Mouse (Mus musculus): ENCODE results near the gene Kdm4c. TPM values are rescaled to one million over a fixed set of nuclear protein-coding genes. Genes with fewer than 3 reads are reported as not detected.
"Not testable (repeated sequence)": the region's sequence is repeated elsewhere in the genome, so short reads cannot be mapped to it uniquely, and the experiment has no call there.

The Kdm4c gene
- 8.9 and 9.8 TPM in 2 replicates for polyA plus RNA-seq (2015; fragmentation: Nextera tagmentation; extraction: Ambion mirVana)

DNA sequence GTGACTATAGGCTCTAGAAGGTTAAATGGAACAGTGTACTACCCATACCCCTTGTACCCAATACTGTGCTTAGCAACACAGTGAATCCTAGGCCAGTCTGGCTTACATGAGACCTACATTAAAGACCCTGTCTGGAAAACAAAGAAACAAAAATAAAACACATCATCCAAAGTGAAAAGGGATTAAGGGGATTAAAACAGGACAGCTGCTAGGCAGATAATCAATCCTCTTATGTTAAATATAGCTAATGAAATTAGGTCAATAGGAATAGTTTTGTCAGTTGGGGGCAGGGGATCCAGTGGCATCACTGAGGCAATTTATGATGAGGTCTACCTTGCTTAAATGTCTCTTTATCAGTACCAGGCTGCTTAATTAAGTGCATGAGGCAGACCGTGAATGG is at the start of gene Kdm4c:
Gene Kdm4c, plus strand, starts transcription at position 322 of the 400 bp plus-strand sequence.
- whole genome bisulfite sequencing: 94% methylated on average over 1 of the region's 1 CpGs
- Histone ChIP-seq H3K4me1 (ENCODE audit: insufficient read depth, low read depth, low read length) (no peaks in the 10 kb centered on the region), H3K27ac (ENCODE audit: low read length) (no peak within 1 kb of the TSS), H3K4me3 (ENCODE audit: low read depth, low read length) (no peak within 1 kb of the TSS), H3K27me3 (replicated peaks; ENCODE audit: insufficient read depth, low read length) (no peaks in the 10 kb centered on the region), H3K9ac (replicated peaks; ENCODE audit: low read depth) (no peak within 1 kb of the TSS), H3K4me2 (replicated peaks; ENCODE audit: low read depth, low read length) (no peak within 1 kb of the TSS), H3K9me3 (ENCODE audit: low read length) (no peaks in the 10 kb centered on the region), H3K36me3 (ENCODE audit: insufficient read depth, low read length) (no peaks in the 10 kb centered on the region)
- no peak for ATAC-seq
- DNase-seq (ENCODE audit: low spot score): no peak
- TF ChIP-seq EP300 (IDR thresholded peaks at IDR 0.05) (no peak), CTCF (IDR thresholded peaks at IDR 0.05) (no peak)

DNA sequence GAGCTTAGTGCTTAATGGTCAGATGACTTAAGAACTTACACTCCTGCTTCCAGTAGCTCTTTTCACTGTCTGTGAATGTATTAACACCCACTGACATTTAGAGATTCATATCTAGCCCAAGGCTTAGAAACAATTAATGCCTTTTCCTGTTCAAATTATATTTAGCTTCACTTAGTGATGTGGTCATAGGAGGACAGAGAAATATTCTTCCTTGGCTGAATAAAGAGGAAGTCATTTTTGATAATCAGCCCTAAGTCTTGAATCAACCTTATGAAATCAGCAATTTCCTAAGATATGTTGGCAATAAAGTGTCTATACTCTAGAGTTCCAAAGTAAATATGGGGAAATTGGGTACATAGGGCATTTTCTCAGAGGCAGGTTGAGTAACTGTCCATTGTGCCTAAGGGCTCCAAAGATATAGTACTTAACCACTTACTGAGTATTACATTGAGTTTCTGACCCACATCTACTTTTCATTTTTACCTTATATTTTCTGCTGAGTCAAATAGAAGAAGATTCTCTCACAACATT is 41.0 kb upstream of the Kdm4c start:
- no peak overlapping the region for H3K4me3 ChIP-seq (ENCODE audit: low read depth, low read length)
- H3K9me3 ChIP-seq (ENCODE audit: low read length): no peaks in the 10 kb centered on the region
- H3K4me2 ChIP-seq (replicated peaks; ENCODE audit: low read depth, low read length): no peak overlapping the region
- H3K36me3 ChIP-seq (ENCODE audit: insufficient read depth, low read length): no peaks in the 10 kb centered on the region
- ATAC-seq (no peak), DNase-seq (ENCODE audit: low spot score) (no peak)
- no peaks in the 10 kb centered on the region for H3K27me3 ChIP-seq (replicated peaks; ENCODE audit: insufficient read depth, low read length)
- H3K9ac ChIP-seq (replicated peaks; ENCODE audit: low read depth): no peak overlapping the region
- TF ChIP-seq EP300 (IDR thresholded peaks at IDR 0.05) (no peak), CTCF (IDR thresholded peaks at IDR 0.05) (no peak)
- H3K27ac ChIP-seq (ENCODE audit: low read length): no peak overlapping the region
- no peaks in the 10 kb centered on the region for H3K4me1 ChIP-seq (ENCODE audit: insufficient read depth, low read depth, low read length)

DNA sequence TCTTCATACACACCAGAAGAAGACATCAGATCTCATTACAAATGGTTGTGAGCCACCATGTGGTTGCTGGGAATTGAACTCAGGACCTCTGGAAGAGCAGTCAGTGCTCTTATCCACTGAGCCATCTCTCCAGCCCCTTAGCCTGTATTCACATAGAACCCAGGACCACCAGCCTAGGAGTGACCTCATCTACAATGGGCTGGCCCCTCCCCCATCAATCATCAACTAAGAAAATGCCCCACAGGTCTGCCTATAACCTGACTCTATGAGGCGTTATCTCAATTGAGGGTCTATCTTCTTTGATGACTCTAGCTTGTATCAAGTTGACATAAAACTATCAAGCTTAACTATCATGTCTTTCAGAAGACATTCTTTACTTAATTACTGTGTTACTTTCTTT is 20.5 kb upstream of the Kdm4c start:
- WGBS: 100% methylated on average over 1 of the region's 1 CpGs
- not testable (repeated sequence) for H3K27me3 ChIP-seq (replicated peaks; ENCODE audit: insufficient read depth, low read length); ATAC-seq

DNA sequence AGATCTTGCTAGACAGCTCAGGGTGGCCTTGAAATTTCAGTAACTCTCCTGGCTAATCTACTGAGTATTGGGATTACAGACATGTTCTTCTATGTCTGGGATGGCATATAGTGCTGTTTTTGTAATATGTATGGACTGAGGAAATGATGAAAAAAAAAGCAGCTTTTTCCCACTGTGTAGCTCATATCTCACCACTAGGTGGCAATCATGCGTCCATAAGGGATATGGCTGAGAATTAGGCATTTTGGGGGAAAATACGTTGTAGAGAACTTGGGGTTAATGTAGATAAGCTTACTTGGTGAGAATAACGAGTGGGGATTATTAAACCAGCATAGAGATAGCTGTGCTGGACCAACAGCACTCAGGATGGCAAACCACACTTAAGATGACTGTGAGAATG is 19.9 kb upstream of the Kdm4c start:
- WGBS: 27% methylated on average over 3 of the region's 3 CpGs
- no peak overlapping the region for H3K4me3 ChIP-seq (ENCODE audit: low read depth, low read length)
- H3K27ac ChIP-seq (ENCODE audit: low read length): no peak overlapping the region
- no peaks in the 10 kb centered on the region for H3K27me3 ChIP-seq (replicated peaks; ENCODE audit: insufficient read depth, low read length)
- DNase-seq (ENCODE audit: low spot score) (peak; percentile 22), ATAC-seq (no peak)
- no peaks in the 10 kb centered on the region for H3K4me1 ChIP-seq (ENCODE audit: insufficient read depth, low read depth, low read length)
- no peaks in the 10 kb centered on the region for H3K36me3 ChIP-seq (ENCODE audit: insufficient read depth, low read length)
- H3K9me3 ChIP-seq (ENCODE audit: low read length): no peaks in the 10 kb centered on the region
- TF ChIP-seq CTCF (IDR thresholded peaks at IDR 0.05) (peak; percentile 73), EP300 (IDR thresholded peaks at IDR 0.05) (no peak)
- no peak overlapping the region for H3K9ac ChIP-seq (replicated peaks; ENCODE audit: low read depth)
- H3K4me2 ChIP-seq (replicated peaks; ENCODE audit: low read depth, low read length): no peak overlapping the region

More for the DNA sequence above, 20.5 kb upstream of the Kdm4c start:
- H3K4me3 ChIP-seq (ENCODE audit: low read depth, low read length); H3K9me3 ChIP-seq (ENCODE audit: low read length); H3K4me1 ChIP-seq (ENCODE audit: insufficient read depth, low read depth, low read length); H3K4me2 ChIP-seq (replicated peaks; ENCODE audit: low read depth, low read length); H3K9ac ChIP-seq (replicated peaks; ENCODE audit: low read depth); H3K36me3 ChIP-seq (ENCODE audit: insufficient read depth, low read length); H3K27ac ChIP-seq (ENCODE audit: low read length); DNase-seq (ENCODE audit: low spot score): not testable (repeated sequence)

DNA sequence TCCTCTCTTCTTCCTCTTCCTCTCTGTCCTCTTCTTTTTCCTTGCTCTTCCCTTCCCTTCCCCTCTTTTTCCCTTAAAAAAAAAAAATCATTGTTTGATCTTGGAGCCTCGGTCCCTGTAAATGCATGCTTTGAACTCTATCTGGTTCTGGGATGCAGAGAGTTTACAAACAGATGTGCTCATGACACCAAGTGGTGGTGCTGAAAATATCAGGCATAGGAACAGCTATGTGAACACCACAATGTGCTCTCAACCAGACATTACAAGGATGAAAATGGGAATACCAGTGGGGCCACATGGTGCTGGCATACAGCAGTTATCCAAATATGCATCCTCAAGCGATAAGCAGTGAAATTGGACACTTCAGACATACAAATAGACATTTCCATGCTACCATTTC is 18.1 kb upstream of the Kdm4c start:
- Histone ChIP-seq H3K9me3 (ENCODE audit: low read length) (no peaks in the 10 kb centered on the region), H3K9ac (replicated peaks; ENCODE audit: low read depth) (no peak overlapping the region), H3K27ac (ENCODE audit: low read length) (no peak overlapping the region), H3K36me3 (ENCODE audit: insufficient read depth, low read length) (no peaks in the 10 kb centered on the region), H3K4me2 (replicated peaks; ENCODE audit: low read depth, low read length) (no peak overlapping the region), H3K4me3 (ENCODE audit: low read depth, low read length) (no peak overlapping the region), H3K27me3 (replicated peaks; ENCODE audit: insufficient read depth, low read length) (no peaks in the 10 kb centered on the region), H3K4me1 (ENCODE audit: insufficient read depth, low read depth, low read length) (no peaks in the 10 kb centered on the region)
- no peak for DNase-seq (ENCODE audit: low spot score)
- no peak for ATAC-seq
- WGBS: 56% methylated on average over 2 of the region's 2 CpGs
- TF ChIP-seq CTCF (IDR thresholded peaks at IDR 0.05) (no peak), EP300 (IDR thresholded peaks at IDR 0.05) (no peak)

DNA sequence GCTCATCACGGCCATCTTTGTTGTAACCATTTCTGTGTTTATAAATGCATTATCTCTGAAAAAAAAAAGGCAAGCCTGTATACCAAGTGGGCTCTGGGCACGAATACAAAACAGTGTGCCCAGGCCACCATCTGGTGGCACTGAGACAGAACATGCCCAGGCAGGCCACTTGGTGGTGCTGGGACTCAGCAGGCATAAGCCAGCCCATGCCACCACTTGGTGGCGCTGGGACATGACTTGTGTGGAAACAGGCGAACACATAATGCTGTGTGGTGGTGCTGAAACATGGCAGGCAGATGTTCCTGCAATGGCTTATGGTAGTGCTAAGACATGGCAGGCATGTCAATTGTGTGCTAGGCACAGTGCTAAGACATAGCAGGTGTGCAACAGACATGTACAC is 11.3 kb upstream of the Kdm4c start:
- no peak for DNase-seq (ENCODE audit: low spot score)
- no peaks in the 10 kb centered on the region for H3K9me3 ChIP-seq (ENCODE audit: low read length)
- no peak overlapping the region for H3K4me3 ChIP-seq (ENCODE audit: low read depth, low read length)
- 75% methylated on average over 4 of the region's 4 CpGs for WGBS
- no peak overlapping the region for H3K9ac ChIP-seq (replicated peaks; ENCODE audit: low read depth)
- no peak overlapping the region for H3K27ac ChIP-seq (ENCODE audit: low read length)
- no peaks in the 10 kb centered on the region for H3K36me3 ChIP-seq (ENCODE audit: insufficient read depth, low read length)
- no peaks in the 10 kb centered on the region for H3K27me3 ChIP-seq (replicated peaks; ENCODE audit: insufficient read depth, low read length)
- H3K4me1 ChIP-seq (ENCODE audit: insufficient read depth, low read depth, low read length): no peaks in the 10 kb centered on the region
- no peak for TF ChIP-seq EP300 (IDR thresholded peaks at IDR 0.05)
- TF ChIP-seq CTCF (IDR thresholded peaks at IDR 0.05): peak; percentile 54
- peak; percentile 35; the same call in 1 of the 2 replicates for ATAC-seq
- H3K4me2 ChIP-seq (replicated peaks; ENCODE audit: low read depth, low read length): no peak overlapping the region

DNA sequence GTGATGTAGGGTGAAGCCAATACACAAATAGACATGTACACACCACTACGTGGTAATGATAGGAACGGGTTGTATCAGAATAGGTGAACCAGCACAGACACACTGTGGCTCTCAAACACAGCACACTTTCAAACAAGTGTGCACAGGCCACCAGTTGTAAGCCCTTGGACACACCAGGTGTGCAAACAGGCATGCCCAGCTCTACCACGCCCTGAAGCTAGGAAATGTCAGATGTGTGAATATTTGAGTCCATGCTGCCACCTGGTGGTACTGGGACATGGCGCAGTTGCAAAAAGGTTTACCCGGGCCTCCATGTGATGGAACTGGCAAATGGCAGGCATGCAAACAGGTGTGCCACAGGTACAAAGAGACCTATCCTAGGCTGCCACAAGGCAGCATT is 10.9 kb upstream of the Kdm4c start:
- Histone ChIP-seq H3K4me3 (ENCODE audit: low read depth, low read length) (no peak overlapping the region), H3K4me2 (replicated peaks; ENCODE audit: low read depth, low read length) (no peak overlapping the region), H3K27ac (ENCODE audit: low read length) (no peak overlapping the region), H3K36me3 (ENCODE audit: insufficient read depth, low read length) (no peaks in the 10 kb centered on the region), H3K27me3 (replicated peaks; ENCODE audit: insufficient read depth, low read length) (no peaks in the 10 kb centered on the region), H3K9me3 (ENCODE audit: low read length) (no peaks in the 10 kb centered on the region), H3K4me1 (ENCODE audit: insufficient read depth, low read depth, low read length) (no peaks in the 10 kb centered on the region), H3K9ac (replicated peaks; ENCODE audit: low read depth) (no peak overlapping the region)
- ATAC-seq (no peak; the same call in 1 of the 2 replicates), DNase-seq (ENCODE audit: low spot score) (peak; percentile 7)
- TF ChIP-seq EP300 (IDR thresholded peaks at IDR 0.05) (no peak), CTCF (IDR thresholded peaks at IDR 0.05) (peak; percentile 71)
- WGBS: 59% methylated on average over 5 of the region's 5 CpGs

Data from lung, postnatal 0 days (tissue).